22 mouse cellular contexts compared by ENCODE assay signal in the genomic region with DNA sequence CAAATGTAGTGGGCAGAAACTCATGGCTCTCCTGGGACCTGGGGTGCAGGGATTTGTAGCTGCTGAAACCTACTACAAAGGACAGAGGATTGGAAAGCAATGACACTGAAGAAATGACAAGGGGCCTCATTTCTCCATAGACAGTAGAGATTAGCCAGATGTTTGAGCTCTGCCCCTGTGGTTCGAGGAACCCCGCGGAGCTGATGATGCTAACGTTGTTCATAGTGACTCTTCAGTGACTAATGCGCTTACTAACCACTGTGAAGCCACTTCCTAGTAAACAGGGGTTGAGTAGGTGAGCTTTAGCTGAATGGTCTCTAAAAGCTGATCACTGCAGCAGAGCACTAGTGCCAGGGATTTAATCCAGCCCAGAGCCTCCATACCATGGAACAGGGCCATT.
DNase-seq lines count a peak whose midpoint lies in the region; ATAC-seq and TF ChIP-seq lines count a peak whose summit lies in the region.
"Had no signal": no experiment of that assay in that cellular context is flagged by ENCODE, and none has a peak within 500 bp of the region (broad histone marks: within the 10 kb centered on the region; RNA-seq: fewer than 3 reads in every experiment).

No protein-coding gene starts in this region.

- 66% methylated on average over 5 of the region's 5 CpGs for WGBS in neural tube, embryonic 15.5 days

- DNase-seq in 3134 (ENCODE audit: extremely low read depth, insufficient read length, low spot score) (peak; percentile 64), R1 (ENCODE audit: low read depth, low spot score) (peak; percentile 9)
- DNase-seq in testis, postnatal 14 days (ENCODE audit: low spot score), result no peak
- DNase-seq in kidney, postnatal 36 days, result no peak
- DNase-seq: adrenal gland, postnatal 25 days; cerebellum, adult 2 months; heart, adult 2 months; heart, postnatal 36 days; thymus, adult 2 months had no signal

- no peaks in the 10 kb centered on the region for H3K9me3 ChIP-seq in neural tube, embryonic 15.5 days (replicated peaks)
- H3K9me3 ChIP-seq: embryonic facial prominence, embryonic 10.5 days; kidney, embryonic 15.5 days; limb, embryonic 15.5 days; liver, embryonic 15.5 days; megakaryocyte, embryonic 14.5 days; neural tube, embryonic 13.5 days; stomach, embryonic 15.5 days had no signal

- H3K4me3 ChIP-seq in C2C12 (ENCODE audit: insufficient read depth, poor library complexity, severe bottlenecking), result no peak overlapping the region
- H3K4me3 ChIP-seq in neural tube, embryonic 15.5 days (replicated peaks), result no peak overlapping the region
- H3K4me3 ChIP-seq: embryonic facial prominence, embryonic 10.5 days; heart, adult 2 months; kidney, embryonic 15.5 days; limb, embryonic 15.5 days; liver, embryonic 15.5 days; megakaryocyte, embryonic 14.5 days; neural tube, embryonic 13.5 days; stomach, embryonic 15.5 days had no signal

- H3K4me1 ChIP-seq in neural tube, embryonic 15.5 days, result no peaks in the 10 kb centered on the region; the same call in 1 of the 2 replicates
- H3K4me1 ChIP-seq: embryonic facial prominence, embryonic 10.5 days; kidney, embryonic 15.5 days; limb, embryonic 15.5 days; liver, embryonic 15.5 days; megakaryocyte, embryonic 14.5 days; stomach, embryonic 15.5 days had no signal

- no peak overlapping the region for H3K9ac ChIP-seq in neural tube, embryonic 15.5 days (replicated peaks)
- H3K9ac ChIP-seq: hindbrain, embryonic 14.5 days; kidney, embryonic 15.5 days; limb, embryonic 15.5 days; liver, embryonic 15.5 days; neural tube, embryonic 13.5 days; stomach, embryonic 15.5 days had no signal

- no peaks in the 10 kb centered on the region for H3K36me3 ChIP-seq in C2C12 (ENCODE audit: control insufficient read depth, insufficient read depth)
- no peaks in the 10 kb centered on the region for H3K36me3 ChIP-seq in neural tube, embryonic 15.5 days
- H3K36me3 ChIP-seq: embryonic facial prominence, embryonic 10.5 days; kidney, embryonic 15.5 days; limb, embryonic 15.5 days; liver, embryonic 15.5 days; neural tube, embryonic 13.5 days; stomach, embryonic 15.5 days had no signal

- TF ChIP-seq CTCF in C2C12 (IDR thresholded peaks at IDR 0.05; ENCODE audit: control insufficient read depth, insufficient read depth, insufficient read length), result no peak

- H3K27me3 ChIP-seq in C2C12 (ENCODE audit: control insufficient read depth, insufficient read depth, insufficient read length), result no peaks in the 10 kb centered on the region
- no peaks in the 10 kb centered on the region for H3K27me3 ChIP-seq in neural tube, embryonic 15.5 days (replicated peaks)
- H3K27me3 ChIP-seq: kidney, embryonic 15.5 days; limb, embryonic 15.5 days; liver, embryonic 15.5 days; megakaryocyte, embryonic 14.5 days; neural tube, embryonic 13.5 days; stomach, embryonic 15.5 days had no signal

- ATAC-seq in inflammation-experienced regulatory T-cells, adult 6 months, result peak; percentile 52
- ATAC-seq in neural tube, embryonic 15.5 days (ENCODE audit: low FRiP score), result no peak
- ATAC-seq: intestine, postnatal 0 days; lung, postnatal 0 days had no signal

- H3K4me2 ChIP-seq in neural tube, embryonic 15.5 days, result no peak overlapping the region
- H3K4me2 ChIP-seq: hindbrain, embryonic 14.5 days; kidney, embryonic 15.5 days; limb, embryonic 15.5 days; liver, embryonic 15.5 days; neural tube, embryonic 13.5 days; stomach, embryonic 15.5 days had no signal

- H3K79me2 ChIP-seq in C2C12 (ENCODE audit: control insufficient read depth, insufficient read depth), result no peaks in the 10 kb centered on the region

- no peak overlapping the region for H3ac ChIP-seq in C2C12 (ENCODE audit: control insufficient read depth, insufficient read length, low read depth)

- no peak overlapping the region for H3K27ac ChIP-seq in neural tube, embryonic 15.5 days (replicated peaks)
- H3K27ac ChIP-seq: embryonic facial prominence, embryonic 10.5 days; heart, adult 2 months; hindbrain, embryonic 14.5 days; kidney, embryonic 15.5 days; limb, embryonic 15.5 days; liver, embryonic 15.5 days; neural tube, embryonic 13.5 days; stomach, embryonic 15.5 days had no signal

- no peaks in the 10 kb centered on the region for H3K79me3 ChIP-seq in C2C12 (ENCODE audit: low read depth)

TF ChIP-seq in C2C12, 6 proteins besides CTCF, POLR2A, EP300 and RAD21:
- TF ChIP-seq CEBPB (IDR thresholded peaks at IDR 0.05; ENCODE audit: low read depth), result peak; percentile 3
- TF ChIP-seq MYOG (IDR thresholded peaks at IDR 0.05; ENCODE audit: control insufficient read depth, extremely low read depth, insufficient read length), result no peak
- TF ChIP-seq FOSL1 (IDR thresholded peaks at IDR 0.05; ENCODE audit: insufficient read depth, low read length, poor library complexity, severe bottlenecking), result peak; percentile 100
- TF ChIP-seq MYOD1 (IDR thresholded peaks at IDR 0.05; ENCODE audit: control insufficient read depth, insufficient read length, low read depth), result no peak
- TF ChIP-seq MAX (IDR thresholded peaks at IDR 0.05), result no peak
- no peak for TF ChIP-seq USF1 (IDR thresholded peaks at IDR 0.05; ENCODE audit: low read depth)

Comparison
In these comparisons a context has a peak if more than half of its experiments do, and no peak if none do; other contexts are left out.
1. DNase-seq: peak in 3134 (single experiment) and R1 (single experiment); none in testis, postnatal 14 days (single experiment) and kidney, postnatal 36 days (0 of 2).